In genomic region chr19:3850847-3851469, GRCm38 (mm10) we compare ENCODE assay signal across 8 mouse cellular contexts. TPM values are rescaled to one million over a fixed set of nuclear protein-coding genes. Genes with fewer than 3 reads are reported as not detected.
A peak's percentile ranks its signal among the peaks of the same experiment; 100 is the strongest.
DNase-seq lines count a peak whose midpoint lies in the region; ATAC-seq and TF ChIP-seq lines count a peak whose summit lies in the region.

No protein-coding gene starts in this region.

- TF ChIP-seq EP300 in lung, postnatal 0 days (IDR thresholded peaks at IDR 0.05), result peak; percentile 71

- H3K4me1 ChIP-seq in bone marrow macrophage, adult 2 months (ENCODE audit: control insufficient read depth, insufficient read depth, low read length), result peaks cover 36% of the 10 kb centered on the region
- peaks cover 12% of the 10 kb centered on the region for H3K4me1 ChIP-seq in forebrain, embryonic 11.5 days (replicated peaks; ENCODE audit: control insufficient read depth, insufficient read depth, low read length)
- H3K4me1 ChIP-seq in lung, postnatal 0 days (ENCODE audit: insufficient read depth, low read depth, low read length), result peaks cover 12% of the 10 kb centered on the region; the same call in 1 of the 2 replicates

- ATAC-seq in frontal cortex, adult (ENCODE audit: low TSS enrichment), result 0 out of 2 replicates have a peak, but pooled peaks have one; percentile 5
- ATAC-seq in forebrain, embryonic 11.5 days (replicated peaks; ENCODE audit: low FRiP score), result 0 out of 2 replicates have a peak, but pooled peaks have one; percentile 1
- no peak; the same call in 1 of the 2 replicates for ATAC-seq in lung, postnatal 0 days

- WGBS in forebrain, embryonic 11.5 days, result 5% methylated on average over 19 of the region's 19 CpGs
- 5% methylated on average over 19 of the region's 19 CpGs for WGBS in lung, postnatal 0 days

- peak overlapping the region; percentile 45 for H3K9ac ChIP-seq in forebrain, embryonic 11.5 days (ENCODE audit: low read length)
- H3K9ac ChIP-seq in lung, postnatal 0 days (replicated peaks; ENCODE audit: low read depth), result peak overlapping the region; percentile 32

- peak overlapping the region; percentile 60 for H3K4me2 ChIP-seq in forebrain, embryonic 11.5 days (ENCODE audit: low read depth, low read length, severe bottlenecking)
- peak overlapping the region; percentile 86 for H3K4me2 ChIP-seq in lung, postnatal 0 days (replicated peaks; ENCODE audit: low read depth, low read length)

- peak overlapping the region; percentile 27 for H3K27ac ChIP-seq in bone marrow macrophage, adult 2 months (ENCODE audit: insufficient read depth, low read depth, low read length)
- H3K27ac ChIP-seq in forebrain, embryonic 11.5 days (ENCODE audit: low read depth, low read length), result no peak overlapping the region
- H3K27ac ChIP-seq in lung, postnatal 0 days (ENCODE audit: low read length), result peak overlapping the region; percentile 99

- DNase-seq in frontal cortex, adult 2 months (ENCODE audit: extremely low spot score in 1 of 2, low spot score in 1 of 2), result no peak
- DNase-seq in 416B (ENCODE audit: low read depth), result peak; percentile 85
- no peak for DNase-seq in forebrain, embryonic 11.5 days (ENCODE audit: low spot score)
- peak; percentile 92 for DNase-seq in kidney, adult 9 months
- peak; percentile 79 for DNase-seq in lung, postnatal 0 days (ENCODE audit: low spot score)
- DNase-seq in splenic B cell, adult 2 months (ENCODE audit: low read depth, low spot score), result peak; percentile 54

- 0 out of 2 replicates have a peak, but pooled peaks have one; percentile 21 for TF ChIP-seq CTCF in bone marrow macrophage, adult 2 months (IDR thresholded peaks at IDR 0.05; ENCODE audit: low read depth, low read length)
- TF ChIP-seq CTCF in lung, postnatal 0 days (IDR thresholded peaks at IDR 0.05), result no peak

- no peaks in the 10 kb centered on the region; the same call in 1 of the 2 replicates for H3K36me3 ChIP-seq in forebrain, embryonic 11.5 days (ENCODE audit: control insufficient read depth, insufficient read depth, low read length)
- no peaks in the 10 kb centered on the region for H3K36me3 ChIP-seq in lung, postnatal 0 days (ENCODE audit: insufficient read depth, low read length)
- H3K36me3 ChIP-seq in splenic B cell, adult 2 months (ENCODE audit: control insufficient read depth, insufficient read depth, low read length, poor library complexity, severe bottlenecking), result no peaks in the 10 kb centered on the region

- H3K27me3 ChIP-seq in forebrain, embryonic 11.5 days (ENCODE audit: control insufficient read depth, insufficient read depth, low read length), result no peaks in the 10 kb centered on the region
- H3K27me3 ChIP-seq in lung, postnatal 0 days (replicated peaks; ENCODE audit: insufficient read depth, low read length), result no peaks in the 10 kb centered on the region
- H3K27me3 ChIP-seq in splenic B cell, adult 2 months (ENCODE audit: control insufficient read depth, insufficient read depth, low read length, poor library complexity, severe bottlenecking), result no peaks in the 10 kb centered on the region

- H3K4me3 ChIP-seq in bone marrow macrophage, adult 2 months (ENCODE audit: insufficient read depth, low read length), result peak overlapping the region; percentile 58
- H3K4me3 ChIP-seq in forebrain, embryonic 11.5 days (ENCODE audit: low read depth, low read length), result peak overlapping the region; percentile 82
- H3K4me3 ChIP-seq in lung, postnatal 0 days (ENCODE audit: low read depth, low read length), result peak overlapping the region; percentile 92

- H3K9me3 ChIP-seq in forebrain, embryonic 11.5 days (ENCODE audit: control insufficient read depth, low read length), result no peaks in the 10 kb centered on the region
- H3K9me3 ChIP-seq in lung, postnatal 0 days (ENCODE audit: low read length), result no peaks in the 10 kb centered on the region

- TF ChIP-seq POLR2A in bone marrow macrophage, adult 2 months (IDR thresholded peaks at IDR 0.05; ENCODE audit: borderline replicate concordance, low read depth, low read length), result no peak

RNA-seq across cellular contexts. Expression of gene Chka, which starts 0.6 kb away (rescaled TPM):
- polyA plus RNA-seq in frontal cortex, adult 2 months (2012; rRNA removed), result 121 and 123 TPM in 2 replicates
- 22.0 and 22.5 TPM in 2 replicates for polyA plus RNA-seq in bone marrow macrophage, adult 2 months (2012; ENCODE audit: insufficient read depth, insufficient read length, missing spikeins)
- 65.8 and 70.0 TPM in 2 replicates for polyA plus RNA-seq in forebrain, embryonic 11.5 days (2014; fragmentation: Nextera tagmentation; extraction: Ambion mirVana)
- 65.9 and 68.1 TPM in 2 replicates for polyA plus RNA-seq in lung, postnatal 0 days (2015; fragmentation: Nextera tagmentation; extraction: Ambion mirVana)

RNA-seq across cellular contexts. Expression of gene Tcirg1, which starts 56.0 kb away (rescaled TPM):
- 45.5 and 48.1 TPM in 2 replicates for polyA plus RNA-seq in frontal cortex, adult 2 months (2012; rRNA removed)
- 488 and 518 TPM in 2 replicates for polyA plus RNA-seq in bone marrow macrophage, adult 2 months (2012; ENCODE audit: insufficient read depth, insufficient read length, missing spikeins)
- 11.4 and 15.7 TPM in 2 replicates for polyA plus RNA-seq in forebrain, embryonic 11.5 days (2014; fragmentation: Nextera tagmentation; extraction: Ambion mirVana)
- 31.8 and 33.1 TPM in 2 replicates for polyA plus RNA-seq in lung, postnatal 0 days (2015; fragmentation: Nextera tagmentation; extraction: Ambion mirVana)

Comparison
In these comparisons a context has a peak if more than half of its experiments do, and no peak if none do; other contexts are left out.
1. DNase-seq: peak in 416B (single experiment), kidney, adult 9 months (single experiment), lung, postnatal 0 days (single experiment) and splenic B cell, adult 2 months (single experiment); none in frontal cortex, adult 2 months (0 of 2) and forebrain, embryonic 11.5 days (single experiment).
2. Peak in every context shown above with its lines, with median percentiles within 50 percentile points of each other: H3K4me3 ChIP-seq.